10 mouse cellular contexts compared by ENCODE assay signal in the genomic region with DNA sequence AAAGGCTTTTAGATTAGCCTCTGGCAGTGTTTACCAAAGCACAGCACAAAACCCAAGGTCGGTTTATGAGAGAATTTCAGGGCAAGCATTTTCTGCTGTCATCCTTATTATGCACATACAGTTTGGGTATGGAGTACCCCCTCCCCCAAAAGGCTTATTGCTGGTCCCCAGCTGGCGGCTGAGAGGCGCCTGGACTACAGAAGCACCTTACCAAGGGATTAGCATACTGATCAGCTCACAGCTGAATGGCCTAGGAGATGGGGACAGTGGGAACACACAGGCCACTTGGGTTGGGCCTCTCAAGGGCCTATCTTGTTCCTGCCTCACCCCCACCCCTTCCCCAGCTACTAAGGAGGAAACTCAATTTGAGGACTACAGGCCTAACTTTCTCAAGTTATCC. TPM values are rescaled to one million over a fixed set of nuclear protein-coding genes. Genes with fewer than 3 reads are reported as not detected.
DNase-seq lines count a peak whose midpoint lies in the region; ATAC-seq and TF ChIP-seq lines count a peak whose summit lies in the region.
"Had no signal": no experiment of that assay in that cellular context is flagged by ENCODE, and none has a peak within 500 bp of the region (broad histone marks: within the 10 kb centered on the region; RNA-seq: fewer than 3 reads in every experiment).

No protein-coding gene starts in this region.

- H3K36me3 ChIP-seq in lung, embryonic 14.5 days (ENCODE audit: insufficient read depth): peaks cover 48% of the 10 kb centered on the region
- H3K36me3 ChIP-seq in lung, postnatal 0 days (ENCODE audit: insufficient read depth, low read length): peaks cover 31% of the 10 kb centered on the region
- peaks cover 44% of the 10 kb centered on the region for H3K36me3 ChIP-seq in forebrain, embryonic 12.5 days (replicated peaks)
- H3K36me3 ChIP-seq in limb, embryonic 13.5 days: peaks cover 47% of the 10 kb centered on the region
- H3K36me3 ChIP-seq in neural tube, embryonic 15.5 days: peaks cover 39% of the 10 kb centered on the region

- no peak for ATAC-seq in lung, embryonic 14.5 days (ENCODE audit: insufficient read depth)
- no peak for ATAC-seq in lung, postnatal 0 days
- ATAC-seq in forebrain, embryonic 12.5 days (ENCODE audit: low FRiP score): peak; percentile 45; the same call in 1 of the 2 replicates
- no peak for ATAC-seq in limb, embryonic 13.5 days (ENCODE audit: low FRiP score, low read depth)
- ATAC-seq in neural tube, embryonic 15.5 days (ENCODE audit: low FRiP score): no peak

- no peak for TF ChIP-seq CTCF in lung, embryonic 14.5 days (IDR thresholded peaks at IDR 0.05; ENCODE audit: low read depth)
- no peak for TF ChIP-seq CTCF in lung, postnatal 0 days (IDR thresholded peaks at IDR 0.05)

- no peak for TF ChIP-seq EP300 in lung, postnatal 0 days (IDR thresholded peaks at IDR 0.05)

- no peaks in the 10 kb centered on the region for H3K9me3 ChIP-seq in lung, embryonic 14.5 days (ENCODE audit: low read depth, low read length)
- H3K9me3 ChIP-seq in lung, postnatal 0 days (ENCODE audit: low read length): no peaks in the 10 kb centered on the region
- H3K9me3 ChIP-seq in forebrain, embryonic 12.5 days: no peaks in the 10 kb centered on the region
- no peaks in the 10 kb centered on the region for H3K9me3 ChIP-seq in limb, embryonic 13.5 days
- no peaks in the 10 kb centered on the region for H3K9me3 ChIP-seq in neural tube, embryonic 15.5 days (replicated peaks)

- H3K4me3 ChIP-seq in lung, embryonic 14.5 days (ENCODE audit: low read depth, low read length): 0 out of 2 replicates have a peak overlapping the region, but pooled peaks have one; percentile 76
- H3K4me3 ChIP-seq in lung, postnatal 0 days (ENCODE audit: low read depth, low read length): no peak overlapping the region
- H3K4me3 ChIP-seq in forebrain, embryonic 12.5 days (replicated peaks): peak overlapping the region; percentile 83
- H3K4me3 ChIP-seq in limb, embryonic 13.5 days: peak overlapping the region; percentile 78; the same call in 1 of the 2 replicates
- no peak overlapping the region for H3K4me3 ChIP-seq in neural tube, embryonic 15.5 days (replicated peaks)

- H3K9ac ChIP-seq in lung, embryonic 14.5 days: peak overlapping the region; percentile 93
- H3K9ac ChIP-seq in lung, postnatal 0 days (replicated peaks; ENCODE audit: low read depth): no peak overlapping the region
- peak overlapping the region; percentile 30 for H3K9ac ChIP-seq in forebrain, embryonic 12.5 days
- H3K9ac ChIP-seq in limb, embryonic 13.5 days: peak overlapping the region; percentile 32; the same call in 1 of the 2 replicates
- no peak overlapping the region for H3K9ac ChIP-seq in neural tube, embryonic 15.5 days (replicated peaks)

- 0 out of 2 replicates have a peak, but pooled peaks cover 3% of the 10 kb centered on the region for H3K4me1 ChIP-seq in lung, embryonic 14.5 days (ENCODE audit: insufficient read depth)
- H3K4me1 ChIP-seq in lung, postnatal 0 days (ENCODE audit: insufficient read depth, low read depth, low read length): peaks cover 5% of the 10 kb centered on the region; the same call in 1 of the 2 replicates
- peaks cover 28% of the 10 kb centered on the region for H3K4me1 ChIP-seq in forebrain, embryonic 12.5 days
- peaks cover 21% of the 10 kb centered on the region for H3K4me1 ChIP-seq in limb, embryonic 13.5 days
- H3K4me1 ChIP-seq in neural tube, embryonic 15.5 days: peaks cover 19% of the 10 kb centered on the region

- H3K27ac ChIP-seq in lung, embryonic 14.5 days (ENCODE audit: low read depth): no peak overlapping the region
- no peak overlapping the region for H3K27ac ChIP-seq in lung, postnatal 0 days (ENCODE audit: low read length)
- H3K27ac ChIP-seq in forebrain, embryonic 12.5 days: peak overlapping the region; percentile 68
- no peak overlapping the region for H3K27ac ChIP-seq in limb, embryonic 13.5 days
- H3K27ac ChIP-seq in neural tube, embryonic 15.5 days (replicated peaks): no peak overlapping the region
- H3K27ac ChIP-seq: macrophage had no signal

- no peaks in the 10 kb centered on the region for H3K27me3 ChIP-seq in lung, embryonic 14.5 days (ENCODE audit: insufficient read depth, low read length)
- no peaks in the 10 kb centered on the region for H3K27me3 ChIP-seq in lung, postnatal 0 days (replicated peaks; ENCODE audit: insufficient read depth, low read length)
- H3K27me3 ChIP-seq in forebrain, embryonic 12.5 days: no peaks in the 10 kb centered on the region
- H3K27me3 ChIP-seq in limb, embryonic 13.5 days: no peaks in the 10 kb centered on the region
- no peaks in the 10 kb centered on the region for H3K27me3 ChIP-seq in neural tube, embryonic 15.5 days (replicated peaks)

- DNase-seq in lung, embryonic 14.5 days: no peak
- DNase-seq in lung, postnatal 0 days (ENCODE audit: low spot score): no peak
- DNase-seq in adrenal gland, postnatal 14 days: no peak
- no peak for DNase-seq in adrenal gland, postnatal 25 days
- no peak for DNase-seq in thymus, postnatal 0 days (ENCODE audit: low spot score)

- WGBS in lung, embryonic 14.5 days: 73% methylated on average over 3 of the region's 3 CpGs
- 68% methylated on average over 3 of the region's 3 CpGs for WGBS in lung, postnatal 0 days
- WGBS in forebrain, embryonic 12.5 days: 9% methylated on average over 3 of the region's 3 CpGs
- WGBS in limb, embryonic 13.5 days: 73% methylated on average over 3 of the region's 3 CpGs
- 73% methylated on average over 3 of the region's 3 CpGs for WGBS in neural tube, embryonic 15.5 days

- peak overlapping the region; percentile 91 for H3K4me2 ChIP-seq in lung, embryonic 14.5 days
- no peak overlapping the region for H3K4me2 ChIP-seq in lung, postnatal 0 days (replicated peaks; ENCODE audit: low read depth, low read length)
- H3K4me2 ChIP-seq in forebrain, embryonic 12.5 days: peak overlapping the region; percentile 83
- H3K4me2 ChIP-seq in limb, embryonic 13.5 days (replicated peaks): peak overlapping the region; percentile 94
- H3K4me2 ChIP-seq in neural tube, embryonic 15.5 days: peak overlapping the region; percentile 89

RNA-seq across cellular contexts. Expression of gene Yeats4, which starts 1.5 kb away (rescaled TPM):
- 73.0 and 74.9 TPM in 2 replicates for polyA plus RNA-seq in lung, embryonic 14.5 days (2014; fragmentation: Nextera tagmentation; extraction: Ambion mirVana)
- 49.7 and 52.8 TPM in 2 replicates for polyA plus RNA-seq in lung, postnatal 0 days (2015; fragmentation: Nextera tagmentation; extraction: Ambion mirVana)
- polyA plus RNA-seq in forebrain, embryonic 12.5 days (2016; fragmentation: Nextera tagmentation; extraction: Ambion mirVana): 140 and 144 TPM in 2 replicates
- polyA plus RNA-seq in limb, embryonic 13.5 days (2015; fragmentation: Nextera tagmentation; extraction: Ambion mirVana): 72.5 and 89.3 TPM in 2 replicates
- polyA plus RNA-seq in neural tube, embryonic 15.5 days (2015; fragmentation: Nextera tagmentation; extraction: Ambion mirVana): 86.6 and 95.3 TPM in 2 replicates
- 44.3 and 44.6 TPM in 2 replicates for total RNA-seq in adrenal gland, postnatal 14 days (2021)
- total RNA-seq in adrenal gland, postnatal 25 days (2021): 42.6 and 51.7 TPM in 2 replicates
- 89.8 and 97.7 TPM in 2 replicates for polyA plus RNA-seq in thymus, postnatal 0 days (2015; fragmentation: Nextera tagmentation; extraction: Ambion mirVana)

RNA-seq across cellular contexts. Expression of gene 9530003J23Rik, which starts 15.7 kb away (rescaled TPM):
- polyA plus RNA-seq in lung, embryonic 14.5 days (2014; fragmentation: Nextera tagmentation; extraction: Ambion mirVana): not detected in 2 replicates
- polyA plus RNA-seq in lung, postnatal 0 days (2015; fragmentation: Nextera tagmentation; extraction: Ambion mirVana): 3.3 and 4.1 TPM in 2 replicates
- polyA plus RNA-seq in forebrain, embryonic 12.5 days (2016; fragmentation: Nextera tagmentation; extraction: Ambion mirVana): not detected in 2 replicates
- polyA plus RNA-seq in limb, embryonic 13.5 days (2015; fragmentation: Nextera tagmentation; extraction: Ambion mirVana): not detected in 2 replicates
- not detected in 2 replicates for polyA plus RNA-seq in neural tube, embryonic 15.5 days (2015; fragmentation: Nextera tagmentation; extraction: Ambion mirVana)
- not detected in 2 replicates for total RNA-seq in adrenal gland, postnatal 14 days (2021)
- total RNA-seq in adrenal gland, postnatal 25 days (2021): not detected in 2 replicates
- not detected in 2 replicates for polyA plus RNA-seq in thymus, postnatal 0 days (2015; fragmentation: Nextera tagmentation; extraction: Ambion mirVana)
- polyA plus RNA-seq: large intestine, adult 2 months; macrophage had no signal

RNA-seq across cellular contexts. Expression of gene Lyz2, which starts 59.3 kb away (rescaled TPM):
- 105 and 131 TPM in 2 replicates for polyA plus RNA-seq in lung, embryonic 14.5 days (2014; fragmentation: Nextera tagmentation; extraction: Ambion mirVana)
- polyA plus RNA-seq in lung, postnatal 0 days (2015; fragmentation: Nextera tagmentation; extraction: Ambion mirVana): 2,893 and 3,526 TPM in 2 replicates
- 7.7 and 9.1 TPM in 2 replicates for polyA plus RNA-seq in forebrain, embryonic 12.5 days (2016; fragmentation: Nextera tagmentation; extraction: Ambion mirVana)
- 30.2 and 32.0 TPM in 2 replicates for polyA plus RNA-seq in limb, embryonic 13.5 days (2015; fragmentation: Nextera tagmentation; extraction: Ambion mirVana)
- 29.0 and 48.7 TPM in 2 replicates for polyA plus RNA-seq in neural tube, embryonic 15.5 days (2015; fragmentation: Nextera tagmentation; extraction: Ambion mirVana)
- 66.2 and 195 TPM in 2 replicates for total RNA-seq in adrenal gland, postnatal 14 days (2021)
- 43.2 and 47.5 TPM in 2 replicates for total RNA-seq in adrenal gland, postnatal 25 days (2021)
- polyA plus RNA-seq in thymus, postnatal 0 days (2015; fragmentation: Nextera tagmentation; extraction: Ambion mirVana): 102 and 114 TPM in 2 replicates

Comparison
In these comparisons a context has a peak if more than half of its experiments do, and no peak if none do; other contexts are left out.
1. H3K4me3 ChIP-seq: peak in lung, embryonic 14.5 days (single experiment), forebrain, embryonic 12.5 days (single experiment) and limb, embryonic 13.5 days (single experiment); none in lung, postnatal 0 days (single experiment) and neural tube, embryonic 15.5 days (single experiment).
2. H3K9ac ChIP-seq: peak in lung, embryonic 14.5 days (single experiment), forebrain, embryonic 12.5 days (single experiment) and limb, embryonic 13.5 days (single experiment); none in lung, postnatal 0 days (single experiment) and neural tube, embryonic 15.5 days (single experiment).
3. RNA of gene Lyz2, which starts 59.3 kb away (polyA plus RNA-seq): 2,893 to 3,526 TPM in lung, postnatal 0 days; 102 to 114 TPM in thymus, postnatal 0 days, 105 to 131 TPM in lung, embryonic 14.5 days, 30.2 to 32.0 TPM in limb, embryonic 13.5 days, 29.0 to 48.7 TPM in neural tube, embryonic 15.5 days and 7.7 to 9.1 TPM in forebrain, embryonic 12.5 days; every median in the first group is over 10 times any median in the second.